Mouse (Mus musculus): ENCODE measurements around the gene Olfr934. TPM values are rescaled to one million over a fixed set of nuclear protein-coding genes. Genes with fewer than 3 reads are reported as not detected.

The Olfr934 gene
- not detected for total RNA-seq (2021)
- long read RNA-seq, experiment 1 = 0 reads
- long read RNA-seq, experiment 2 = 0 reads

- no peak for DNase-seq (ENCODE audit: low spot score in 2 of 2)
These were observed at the start of gene Olfr934 for GRCm38 (mm10) chr9:38988215-38988614. Gene Olfr934, minus strand, starts transcription at chr9:38988315.

DNA sequence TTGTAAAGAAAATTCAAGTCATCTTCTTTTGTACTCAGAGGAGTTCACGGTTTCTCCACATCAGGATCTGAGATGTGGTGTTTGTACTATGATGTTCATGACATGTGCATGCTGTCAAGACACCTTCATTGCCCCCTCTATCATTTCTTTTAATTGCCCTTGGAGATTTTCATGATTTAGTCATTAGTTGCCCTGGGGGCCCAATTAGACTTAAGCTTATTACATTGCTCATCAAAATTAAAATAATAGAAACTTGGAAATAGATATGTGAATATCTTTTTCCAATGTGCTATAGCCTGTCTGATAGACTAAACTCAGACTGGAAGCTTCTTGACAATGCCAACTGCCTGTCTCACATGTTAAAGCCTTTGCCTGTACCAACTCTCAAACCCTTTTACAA lies 35.2 kb upstream of the Olfr934 start, which contains the start of gene Olfr146:
Gene Olfr146 (minus strand): TSS at position 101 of the 400 bp plus-strand sequence.
- DNase-seq (ENCODE audit: low spot score in 2 of 2) = no peak

DNA sequence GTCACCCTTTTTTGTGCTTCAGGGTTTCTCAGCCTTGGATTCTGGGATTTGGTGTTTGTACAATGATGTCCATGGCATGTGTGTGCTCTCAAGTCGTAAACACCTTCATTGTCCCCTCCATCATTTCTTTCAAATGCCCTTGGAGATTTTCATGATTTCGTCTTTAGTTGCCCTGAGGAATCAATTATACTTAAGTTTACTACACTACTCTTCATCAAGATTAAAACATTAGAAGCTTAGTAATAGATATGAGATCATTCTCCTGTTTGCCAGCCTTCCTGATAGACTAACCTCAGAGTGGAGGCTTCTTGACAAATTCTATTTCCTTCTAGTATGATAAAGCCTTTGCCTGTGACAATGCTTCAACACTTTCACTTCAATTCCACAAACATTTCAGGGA lies 11.5 kb upstream of the Olfr934 start, which contains the start of gene Olfr935:
Gene Olfr935 (minus strand): TSS at position 101 of the 400 bp plus-strand sequence.
- DNase-seq (ENCODE audit: low spot score in 2 of 2) = no peak

DNA sequence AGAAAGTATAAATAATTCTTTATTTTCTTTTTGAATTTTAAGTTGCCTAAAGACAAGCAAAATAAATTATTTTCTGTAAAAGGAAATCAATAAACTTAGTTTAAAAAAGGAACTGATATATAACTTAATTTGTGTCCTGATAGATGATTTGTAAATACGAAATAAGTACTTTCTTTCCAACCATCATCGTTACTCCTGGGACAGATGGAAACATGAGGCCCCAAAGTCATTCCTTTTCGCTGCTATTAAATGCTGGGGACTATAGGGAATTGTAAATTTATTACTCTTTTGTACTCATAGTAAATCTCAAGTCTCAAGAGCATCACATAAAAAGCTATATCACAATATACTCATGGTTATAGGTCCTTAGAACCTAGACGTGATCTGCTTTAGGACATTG lies 16.1 kb downstream of the Olfr934 start, which contains the start of gene Olfr933:
Gene Olfr933 (plus strand): TSS at position 301 of the 400 bp plus-strand sequence.
- DNase-seq (ENCODE audit: low spot score in 2 of 2) = no peak

DNA sequence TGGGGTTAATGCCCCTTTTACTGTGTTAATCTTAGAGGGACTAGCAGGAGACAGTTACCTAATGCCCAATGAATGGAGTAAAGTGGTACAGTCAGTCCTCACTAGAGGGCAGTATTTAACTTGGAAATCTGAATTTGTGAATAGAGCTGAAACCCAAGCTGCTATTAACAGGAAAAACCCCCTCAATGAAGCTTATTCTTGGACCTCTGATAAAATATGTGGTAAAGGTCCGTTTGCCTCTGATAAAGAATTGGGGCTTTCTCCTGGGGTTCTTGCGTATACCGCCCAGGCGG lies 34.0 kb downstream of the Olfr934 start:
- no peak for DNase-seq (ENCODE audit: low spot score in 2 of 2)

DNA sequence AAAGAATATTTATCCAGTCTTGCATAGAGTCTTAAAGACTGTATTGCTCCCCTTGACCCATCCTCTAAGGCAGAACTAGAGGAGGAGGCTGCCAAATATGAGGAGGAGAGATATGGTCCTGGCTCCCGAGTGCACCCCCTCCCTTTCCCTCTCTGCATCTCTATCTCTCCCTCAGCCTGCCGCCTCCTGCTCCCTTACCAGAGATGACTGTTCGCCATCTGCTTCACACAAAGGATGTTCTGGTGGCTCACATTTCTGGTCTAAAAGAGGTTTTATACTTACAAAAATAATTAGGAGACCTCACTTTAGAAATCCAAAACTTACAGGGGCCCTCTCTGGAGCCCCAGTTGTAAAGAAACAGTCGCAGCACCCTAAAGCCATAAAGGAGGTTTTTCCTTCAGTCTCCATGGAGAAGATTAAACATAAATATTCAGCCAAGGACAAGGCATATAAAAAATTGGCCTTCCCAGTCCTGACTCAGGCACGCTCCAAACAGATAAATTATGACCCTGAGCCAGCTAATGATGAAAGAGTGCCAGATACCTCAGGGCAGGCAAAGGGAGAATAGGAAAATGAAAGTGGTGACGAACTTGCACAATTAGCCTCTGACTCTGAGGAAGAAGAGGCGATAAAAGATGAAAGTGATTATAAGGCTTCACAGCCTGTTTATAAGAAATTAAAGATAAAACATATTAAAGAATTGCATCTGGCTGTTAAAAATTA lies 34.6 kb downstream of the Olfr934 start:
- peak in 1 of 2 experiments; percentile 40 for DNase-seq (ENCODE audit: low spot score in 2 of 2)

Other genes starting within 250 kb of the Olfr934 start
- under 1 TPM in 1 of 2 experiments, not detected in 1; 0.12 TPM for gene Olfr920, start 236.0 kb downstream of the Olfr934 start, total RNA-seq (2021)
- gene Olfr921, start 215.2 kb downstream of the Olfr934 start, total RNA-seq (2021) = not detected
- not detected for gene Olfr922, start 173.7 kb downstream of the Olfr934 start, total RNA-seq (2021)
- gene Olfr923, start 161.8 kb downstream of the Olfr934 start, total RNA-seq (2021) = not detected
- gene Olfr924, start 143.9 kb downstream of the Olfr934 start, total RNA-seq (2021) = not detected
- gene Olfr26, start 133.3 kb downstream of the Olfr934 start, total RNA-seq (2021) = not detected
- not detected for gene Olfr926, start 111.2 kb downstream of the Olfr934 start, total RNA-seq (2021)
- not detected for gene Olfr930, start 58.5 kb downstream of the Olfr934 start, total RNA-seq (2021)
- gene Olfr933, start 16.0 kb downstream of the Olfr934 start, total RNA-seq (2021) = not detected
- gene Olfr935, start 11.4 kb upstream of the Olfr934 start, total RNA-seq (2021) = not detected
- gene Olfr146, start 35.1 kb upstream of the Olfr934 start, total RNA-seq (2021) = not detected
- gene Olfr937, start 76.6 kb upstream of the Olfr934 start, total RNA-seq (2021) = not detected
- gene Olfr938, start 90.6 kb upstream of the Olfr934 start, total RNA-seq (2021) = not detected
- gene Olfr27, start 139.8 kb upstream of the Olfr934 start, total RNA-seq (2021) = not detected
- gene Olfr943, start 178.0 kb upstream of the Olfr934 start, total RNA-seq (2021) = not detected
- gene Olfr944, start 213.6 kb upstream of the Olfr934 start, total RNA-seq (2021) = not detected